Mouse (Mus musculus): ENCODE results near the gene Paox. TPM values are rescaled to one million over a fixed set of nuclear protein-coding genes. Genes with fewer than 3 reads are reported as not detected.

Paox gene
- polyA plus RNA-seq, 1 experiment from 2014 or later = 14.5 TPM

GRCm38 (mm10) chr7:140179176-140179575 is 63.6 kb downstream of the Paox start:
- WGBS = 85% methylated on average over 2 of the region's 2 CpGs
- no peak for ATAC-seq (ENCODE audit: insufficient number of reproducible peaks, low FRiP score)
- no peak overlapping the region for H3K4me3 ChIP-seq

GRCm38 (mm10) chr7:140180692-140181091 is 65.1 kb downstream of the Paox start:
- Histone ChIP-seq H3K4me3 (no peak overlapping the region), H3K27me3 (replicated peaks) (no peaks in the 10 kb centered on the region; the same call in 1 of the 2 replicates), H3K27ac (ENCODE audit: poor library complexity, severe bottlenecking) (no peak overlapping the region), H3K9me3 (replicated peaks) (no peaks in the 10 kb centered on the region), H3K4me1 (replicated peaks) (no peaks in the 10 kb centered on the region), H3K36me3 (no peaks in the 10 kb centered on the region), H3K4me2 (no peak overlapping the region), H3K9ac (no peak overlapping the region)
- 69% methylated on average over 2 of the region's 2 CpGs for WGBS
- ATAC-seq (ENCODE audit: insufficient number of reproducible peaks, low FRiP score) = no peak

More at GRCm38 (mm10) chr7:140179176-140179575, 63.6 kb downstream of the Paox start:
- H3K27me3 ChIP-seq (replicated peaks) = no peaks in the 10 kb centered on the region; the same call in 1 of the 2 replicates
- H3K36me3 ChIP-seq = no peaks in the 10 kb centered on the region
- no peak overlapping the region for H3K9ac ChIP-seq
- H3K27ac ChIP-seq (ENCODE audit: poor library complexity, severe bottlenecking) = no peak overlapping the region
- H3K9me3 ChIP-seq (replicated peaks) = no peaks in the 10 kb centered on the region
- no peak overlapping the region for H3K4me2 ChIP-seq
- H3K4me1 ChIP-seq (replicated peaks) = no peaks in the 10 kb centered on the region

GRCm38 (mm10) chr7:140184206-140184605 is 68.6 kb downstream of the Paox start:
- Histone ChIP-seq H3K4me2 (no peak overlapping the region), H3K9me3 (replicated peaks) (no peaks in the 10 kb centered on the region), H3K27me3 (replicated peaks) (no peaks in the 10 kb centered on the region; the same call in 1 of the 2 replicates), H3K9ac (no peak overlapping the region), H3K27ac (ENCODE audit: poor library complexity, severe bottlenecking) (no peak overlapping the region), H3K4me3 (no peak overlapping the region), H3K4me1 (replicated peaks) (no peaks in the 10 kb centered on the region), H3K36me3 (no peaks in the 10 kb centered on the region)
- ATAC-seq (ENCODE audit: insufficient number of reproducible peaks, low FRiP score) = no peak
- 72% methylated on average over 4 of the region's 4 CpGs for WGBS

Other genes starting within 250 kb of the Paox start
- gene Kndc1, start 221.1 kb upstream of the Paox start, polyA plus RNA-seq (2016; fragmentation: Nextera tagmentation; extraction: Ambion mirVana) = 0.06 TPM in 1 of 2 replicates, not detected in the other
- not detected in 2 replicates for gene Utf1, start 172.0 kb upstream of the Paox start, polyA plus RNA-seq (2016; fragmentation: Nextera tagmentation; extraction: Ambion mirVana)
- gene 6430531B16Rik, start 137.0 kb upstream of the Paox start, polyA plus RNA-seq (2016; fragmentation: Nextera tagmentation; extraction: Ambion mirVana) = 0.27 and 0.33 TPM in 2 replicates
- 0.61 and 1.0 TPM in 2 replicates for gene Adam8, start 123.2 kb upstream of the Paox start, polyA plus RNA-seq (2016; fragmentation: Nextera tagmentation; extraction: Ambion mirVana)
- gene Zfp511, start 79.4 kb upstream of the Paox start, polyA plus RNA-seq (2016; fragmentation: Nextera tagmentation; extraction: Ambion mirVana) = 30.9 and 37.1 TPM in 2 replicates
- 41.4 and 41.7 TPM in 2 replicates for gene Tubgcp2, start 79.1 kb upstream of the Paox start, polyA plus RNA-seq (2016; fragmentation: Nextera tagmentation; extraction: Ambion mirVana)
- gene Msx3, start 66.7 kb upstream of the Paox start, polyA plus RNA-seq (2016; fragmentation: Nextera tagmentation; extraction: Ambion mirVana) = not detected in 2 replicates
- 0.36 and 0.59 TPM in 2 replicates for gene Caly, start 33.3 kb upstream of the Paox start, polyA plus RNA-seq (2016; fragmentation: Nextera tagmentation; extraction: Ambion mirVana)
- 0.44 TPM in 1 of 2 replicates, not detected in the other for gene Prap1, start 22.4 kb upstream of the Paox start, polyA plus RNA-seq (2016; fragmentation: Nextera tagmentation; extraction: Ambion mirVana)
- 75.4 and 83.0 TPM in 2 replicates for gene Fuom, start 13.4 kb upstream of the Paox start, polyA plus RNA-seq (2016; fragmentation: Nextera tagmentation; extraction: Ambion mirVana)
- gene Echs1, start 677 bp downstream of the Paox start, polyA plus RNA-seq (2016; fragmentation: Nextera tagmentation; extraction: Ambion mirVana) = 174 and 176 TPM in 2 replicates
- 28.3 and 28.9 TPM in 2 replicates for gene Mtg1, start 21.8 kb downstream of the Paox start, polyA plus RNA-seq (2016; fragmentation: Nextera tagmentation; extraction: Ambion mirVana)
- 0.08 TPM in 1 of 2 replicates, not detected in the other for gene Sprn, start 39.1 kb downstream of the Paox start, polyA plus RNA-seq (2016; fragmentation: Nextera tagmentation; extraction: Ambion mirVana)
- not detected in 2 replicates for gene Olfr522, start 49.0 kb downstream of the Paox start, polyA plus RNA-seq (2016; fragmentation: Nextera tagmentation; extraction: Ambion mirVana)
- gene Olfr523, start 57.4 kb downstream of the Paox start, polyA plus RNA-seq (2016; fragmentation: Nextera tagmentation; extraction: Ambion mirVana) = not detected in 2 replicates
- gene Olfr524, start 90.2 kb downstream of the Paox start, polyA plus RNA-seq (2016; fragmentation: Nextera tagmentation; extraction: Ambion mirVana) = not detected in 2 replicates
- gene Cd163l1, start 102.5 kb downstream of the Paox start, polyA plus RNA-seq (2016; fragmentation: Nextera tagmentation; extraction: Ambion mirVana) = not detected in 2 replicates
- not detected in 2 replicates for gene 5830411N06Rik, start 131.5 kb downstream of the Paox start, polyA plus RNA-seq (2016; fragmentation: Nextera tagmentation; extraction: Ambion mirVana)
- gene Olfr525, start 205.1 kb downstream of the Paox start, polyA plus RNA-seq (2016; fragmentation: Nextera tagmentation; extraction: Ambion mirVana) = not detected in 2 replicates
- not detected in 2 replicates for gene Olfr527, start 218.2 kb downstream of the Paox start, polyA plus RNA-seq (2016; fragmentation: Nextera tagmentation; extraction: Ambion mirVana)
- not detected in 2 replicates for gene Olfr60, start 245.9 kb downstream of the Paox start, polyA plus RNA-seq (2016; fragmentation: Nextera tagmentation; extraction: Ambion mirVana)

Data from heart, embryonic 12.5 days (tissue).